Mouse (Mus musculus) gastrocnemius, adult 2 months (tissue): Measurements from ENCODE around the gene Mmp25. TPM values are rescaled to one million over a fixed set of nuclear protein-coding genes. Genes with fewer than 3 reads are reported as not detected.
A peak's percentile ranks its signal among the peaks of the same experiment; 100 is the strongest.

Source experiments
- DNase-seq: peaks from one replicate; pipeline ENCODE4 v3.0.0; 2022
- H3K27ac ChIP-seq: fragments of 200-600 bp; 2 replicates; pipeline ENCODE4 v1.8.1; 2022; ENCODE audit warnings: mild to moderate bottlenecking
- H3K4me3 ChIP-seq: fragments of 200-600 bp; 2 replicates; pipeline ENCODE4 v1.8.1; 2022; ENCODE audit warnings: mild to moderate bottlenecking, moderate library complexity
- CTCF ChIP-seq: fragments of 200-600 bp; IDR thresholded peaks from 2 replicates; pipeline ENCODE4 v1.8.1; 2022; ENCODE audit warnings: antibody characterized with exemption, mild to moderate bottlenecking, moderate library complexity
- intact Hi-C: fragments of 180-260 bp; cut with DNase I; formaldehyde crosslinking; loops from one replicate; pipeline ENCODE4 v1.15.1; 2025
- total RNA-seq, 2 experiments: library from RNA; stranded (reverse); gene quantifications; 2 replicates each; pipeline ENCODE4 v1.2.3; 2021

Gene Mmp25
- total RNA-seq, 2 experiments from 2014 or later = 0.06 TPM; not detected in 1

GRCm38 (mm10) chr17:23658450-23658849 lies 13.4 kb upstream of the Mmp25 start:
- TF ChIP-seq CTCF = no peak
- DNase-seq = no peak
- intact Hi-C loops = no loop called here
- H3K4me3 ChIP-seq = no peak overlapping the region
- H3K27ac ChIP-seq = no peak overlapping the region

DNA sequence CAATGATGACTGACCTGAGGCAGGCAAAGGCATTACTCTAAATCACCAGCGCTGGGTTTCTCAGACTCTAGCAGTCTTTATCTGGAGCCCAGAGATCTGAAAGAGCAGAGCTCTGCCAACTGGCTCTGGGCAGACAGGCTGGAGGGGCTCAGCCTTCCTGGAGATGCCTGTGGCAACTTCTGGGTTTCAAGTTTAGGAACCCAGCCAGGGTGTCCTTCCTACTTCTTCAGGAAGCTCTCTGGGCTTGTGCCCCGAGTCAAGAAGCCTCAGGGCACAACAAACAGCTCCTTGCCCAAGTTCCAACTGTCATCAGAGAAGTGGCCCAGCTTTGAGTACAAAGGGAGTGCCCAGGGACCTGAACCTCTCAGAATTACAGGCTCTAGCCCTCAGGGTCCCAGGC lies 9.3 kb upstream of the Mmp25 start:
- intact Hi-C loops = no loop called here
- DNase-seq = no peak
- no peak overlapping the region for H3K27ac ChIP-seq
- no peak overlapping the region for H3K4me3 ChIP-seq
- TF ChIP-seq CTCF = no peak

GRCm38 (mm10) chr17:23654001-23654400 lies 8.9 kb upstream of the Mmp25 start:
- no peak for TF ChIP-seq CTCF
- intact Hi-C loops = no loop called here
- no peak for DNase-seq
- no peak overlapping the region for H3K4me3 ChIP-seq
- H3K27ac ChIP-seq = no peak overlapping the region

DNA sequence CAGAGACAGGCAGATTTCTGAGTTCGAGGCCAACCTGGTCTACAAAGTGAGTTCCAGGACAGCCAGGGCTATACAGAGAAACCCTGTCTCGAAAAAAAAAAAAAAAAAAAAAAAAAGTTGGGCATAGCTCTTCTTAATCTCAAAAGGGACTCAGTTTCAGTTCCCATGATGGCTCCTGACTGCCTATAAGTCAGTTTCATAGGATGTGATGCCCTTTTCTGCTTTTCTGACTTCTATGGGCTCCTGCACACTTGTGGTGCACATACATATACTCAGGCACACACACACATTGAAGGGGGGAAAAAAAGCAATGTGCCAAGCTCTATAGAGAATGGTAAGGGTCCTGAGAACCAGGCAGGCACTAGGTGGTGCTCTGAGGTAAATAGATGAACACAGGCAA lies 8.2 kb upstream of the Mmp25 start:
- DNase-seq = no peak
- no peak overlapping the region for H3K27ac ChIP-seq
- intact Hi-C loops = no loop called here
- H3K4me3 ChIP-seq = no peak overlapping the region
- no peak for TF ChIP-seq CTCF

GRCm38 (mm10) chr17:23651363-23651762 lies 6.3 kb upstream of the Mmp25 start:
- no peak overlapping the region for H3K27ac ChIP-seq
- intact Hi-C loops = no loop called here
- no peak for DNase-seq
- H3K4me3 ChIP-seq = no peak overlapping the region
- no peak for TF ChIP-seq CTCF

DNA sequence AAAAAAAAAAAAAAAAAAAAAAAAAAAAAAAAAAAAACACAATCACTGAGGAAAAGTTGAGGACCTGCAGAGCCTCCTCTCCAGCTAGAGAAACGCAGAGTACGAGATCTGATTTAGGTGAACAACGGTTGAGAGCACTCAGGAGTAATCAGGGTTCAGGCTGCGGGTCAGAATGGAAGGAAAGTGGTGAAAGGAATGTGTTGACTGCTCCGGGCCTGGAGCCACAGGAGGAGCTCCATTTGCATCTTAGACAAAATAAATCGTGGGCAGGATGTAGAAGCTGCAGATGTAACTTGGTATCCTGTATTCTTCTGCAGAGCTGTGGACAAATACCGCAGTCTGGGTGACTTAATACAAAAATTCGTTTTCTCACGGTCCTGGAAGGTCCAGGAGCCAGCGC lies 817 bp upstream of the Mmp25 start:
- intact Hi-C loops = no loop called here
- no peak for TF ChIP-seq CTCF
- no peak for DNase-seq
- Histone ChIP-seq H3K27ac (no peak overlapping the region), H3K4me3 (no peak overlapping the region)

DNA sequence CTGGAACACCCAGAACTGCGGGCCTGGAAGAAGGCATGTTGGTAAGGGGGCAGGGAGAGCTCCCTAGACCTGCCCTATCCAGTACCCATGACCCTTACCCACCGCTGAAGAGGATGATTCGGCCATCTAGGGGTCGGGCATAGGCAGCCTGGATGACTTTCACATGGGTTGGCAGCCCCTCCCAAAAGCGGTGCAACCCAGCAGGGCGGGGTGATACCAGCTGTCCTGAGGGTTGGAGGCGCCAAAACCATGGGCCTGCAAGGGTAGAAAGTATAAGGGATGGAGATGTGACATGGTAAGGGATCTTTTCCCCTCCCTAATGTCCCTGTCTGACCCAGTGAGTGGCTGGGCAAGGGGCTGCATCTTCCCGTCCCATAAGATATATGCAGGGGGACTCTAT lies 13.8 kb downstream of the Mmp25 start:
- no peak for DNase-seq
- no peak for TF ChIP-seq CTCF
- no peak overlapping the region for H3K4me3 ChIP-seq
- H3K27ac ChIP-seq = no peak overlapping the region
- intact Hi-C loops = no loop called here

GRCm38 (mm10) chr17:23630195-23631020 lies 14.7 kb downstream of the Mmp25 start:
- DNase-seq = peak; percentile 78
- TF ChIP-seq CTCF = peak; percentile 89
- intact Hi-C loops = no loop called here
- H3K4me3 ChIP-seq = peak overlapping the region; percentile 43
- no peak overlapping the region for H3K27ac ChIP-seq

- no peak for TF ChIP-seq CTCF
- Histone ChIP-seq H3K27ac (no peak overlapping the region), H3K4me3 (no peak overlapping the region)
- intact Hi-C loops = loop anchor here (2.0 kb wide), 1 partner anchor 57 kb away; no protein-coding TSS in a partner anchor
- no peak for DNase-seq
Observed at GRCm38 (mm10) chr17:23627813-23628212, 17.3 kb downstream of the Mmp25 start.

DNA sequence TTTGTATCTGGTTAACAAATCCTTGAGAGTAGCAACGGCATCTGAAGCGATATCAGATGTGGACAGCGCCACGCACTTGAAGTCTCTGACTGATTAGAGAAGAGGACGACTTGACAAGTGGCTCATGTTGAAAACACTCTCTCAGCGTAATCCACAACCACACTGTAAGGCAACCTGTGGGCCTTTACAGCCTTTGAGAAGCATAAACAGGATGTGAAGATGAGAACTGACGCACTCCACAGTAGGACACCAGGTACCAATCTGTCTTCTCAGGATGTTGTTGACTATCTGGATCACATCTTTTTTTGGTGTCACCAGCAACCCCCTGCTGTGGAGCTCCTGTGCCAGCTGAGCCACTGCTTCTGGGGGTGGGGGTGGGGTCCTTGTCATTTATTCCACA lies 24.7 kb downstream of the Mmp25 start:
- intact Hi-C loops = no loop called here
- no peak for TF ChIP-seq CTCF
- Histone ChIP-seq H3K4me3 (no peak overlapping the region), H3K27ac (no peak overlapping the region)
- DNase-seq = no peak

DNA sequence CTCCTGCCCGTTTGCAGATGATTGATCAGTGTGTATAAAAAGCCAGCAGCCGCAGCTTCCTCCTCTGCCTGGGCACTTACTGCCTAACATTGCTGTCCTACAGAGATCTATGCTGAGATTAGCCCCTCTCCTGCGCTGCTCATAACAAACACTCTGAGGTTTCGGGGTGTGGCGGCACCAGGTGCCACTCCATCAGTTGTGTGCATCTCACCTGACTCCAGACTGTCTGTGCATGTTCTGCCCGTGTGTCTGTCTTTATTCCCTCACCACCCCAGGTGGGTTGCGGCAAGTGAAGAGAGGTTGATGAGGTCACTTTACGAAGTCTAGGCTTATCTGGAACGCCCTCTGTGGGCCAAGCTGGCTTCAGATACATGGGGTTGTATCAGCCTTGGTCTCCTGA lies 28.0 kb downstream of the Mmp25 start:
- Histone ChIP-seq H3K4me3 (no peak overlapping the region), H3K27ac (no peak overlapping the region)
- no peak for DNase-seq
- TF ChIP-seq CTCF = no peak
- intact Hi-C loops = no loop called here

GRCm38 (mm10) chr17:23610361-23610800 lies 34.7 kb downstream of the Mmp25 start:
- no peak overlapping the region for H3K4me3 ChIP-seq
- peak; percentile 65 for DNase-seq
- intact Hi-C loops = loop anchor here (1.0 kb wide), 1 partner anchor 40 kb away; no protein-coding TSS in a partner anchor
- TF ChIP-seq CTCF = peak; percentile 77
- no peak overlapping the region for H3K27ac ChIP-seq

DNA sequence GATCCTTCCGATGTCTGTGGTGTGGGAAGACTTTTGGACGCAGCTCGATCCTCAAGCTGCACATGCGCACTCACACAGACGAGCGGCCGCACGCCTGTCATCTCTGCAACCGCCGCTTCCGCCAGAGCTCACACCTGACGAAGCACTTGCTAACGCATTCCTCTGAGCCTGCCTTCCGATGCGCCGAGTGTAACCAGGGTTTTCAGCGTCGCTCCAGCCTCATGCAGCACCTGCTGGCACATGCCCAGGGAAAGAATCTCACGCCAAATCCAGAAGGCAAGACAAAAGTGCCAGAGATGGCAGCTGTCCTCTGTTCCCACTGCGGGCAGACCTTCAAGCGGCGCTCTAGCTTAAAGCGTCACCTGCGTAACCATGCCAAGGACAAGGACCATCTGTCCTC lies 35.5 kb downstream of the Mmp25 start:
- no peak overlapping the region for H3K4me3 ChIP-seq
- no peak overlapping the region for H3K27ac ChIP-seq
- DNase-seq = no peak
- no peak for TF ChIP-seq CTCF
- intact Hi-C loops = loop anchor here (1.0 kb wide), 1 partner anchor 39 kb away; no protein-coding TSS in a partner anchor

- intact Hi-C loops = no loop called here
- TF ChIP-seq CTCF = no peak
- Histone ChIP-seq H3K4me3 (no peak overlapping the region), H3K27ac (no peak overlapping the region)
- DNase-seq = no peak
Observed at GRCm38 (mm10) chr17:23605220-23605619, 39.9 kb downstream of the Mmp25 start.
